Mouse (Mus musculus): ENCODE measurements around the gene Isyna1. TPM values are rescaled to one million over a fixed set of nuclear protein-coding genes. Genes with fewer than 3 reads are reported as not detected.

Gene Isyna1
- total RNA-seq, 2 experiments from 2014 or later, result 41.4 to 46.4 TPM

DNA sequence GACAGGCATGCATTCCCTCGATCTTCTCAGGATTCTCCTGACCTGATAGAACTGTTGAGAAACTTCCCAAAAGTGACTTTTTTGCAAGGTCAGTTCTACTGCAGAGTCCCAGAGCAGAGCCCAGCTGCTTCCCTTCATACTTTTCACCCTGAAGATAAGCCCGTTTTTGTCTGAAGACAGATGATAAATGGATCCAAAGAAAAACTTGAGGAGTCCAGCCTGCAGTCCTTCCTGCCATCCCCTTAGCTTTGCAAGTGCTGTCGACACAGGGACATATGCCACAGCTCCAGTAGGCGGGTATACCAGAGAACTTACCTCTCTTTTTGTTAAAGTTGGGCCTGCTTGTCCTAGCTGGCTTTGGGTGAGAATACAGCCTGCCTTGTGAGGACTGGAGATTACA, 32.8 kb upstream of the Isyna1 start:
- H3K4me3 ChIP-seq, result no peak overlapping the region
- H3K27ac ChIP-seq, result peak overlapping the region; percentile 80
- DNase-seq (ENCODE audit: low spot score in 2 of 2), result no peak
- TF ChIP-seq CTCF (conservative IDR thresholded peaks at IDR 0.05), result no peak

GRCm38 (mm10) chr8:70561809-70562535, 32.2 kb upstream of the Isyna1 start:
- peak overlapping the region; percentile 80 for H3K27ac ChIP-seq
- no peak for DNase-seq (ENCODE audit: low spot score in 2 of 2)
- no peak for TF ChIP-seq CTCF (conservative IDR thresholded peaks at IDR 0.05)
- no peak overlapping the region for H3K4me3 ChIP-seq

GRCm38 (mm10) chr8:70562802-70563201, 31.4 kb upstream of the Isyna1 start:
- TF ChIP-seq CTCF (conservative IDR thresholded peaks at IDR 0.05), result no peak
- H3K27ac ChIP-seq, result peak overlapping the region; percentile 80
- no peak for DNase-seq (ENCODE audit: low spot score in 2 of 2)
- no peak overlapping the region for H3K4me3 ChIP-seq

- 0 out of 2 replicates have a peak overlapping the region, but pooled peaks have one; percentile 25 for H3K27ac ChIP-seq
- DNase-seq (ENCODE audit: low spot score in 2 of 2), result no peak
- no peak for TF ChIP-seq CTCF (conservative IDR thresholded peaks at IDR 0.05)
- no peak overlapping the region for H3K4me3 ChIP-seq
Observed at GRCm38 (mm10) chr8:70563763-70564387, 30.3 kb upstream of the Isyna1 start.

DNA sequence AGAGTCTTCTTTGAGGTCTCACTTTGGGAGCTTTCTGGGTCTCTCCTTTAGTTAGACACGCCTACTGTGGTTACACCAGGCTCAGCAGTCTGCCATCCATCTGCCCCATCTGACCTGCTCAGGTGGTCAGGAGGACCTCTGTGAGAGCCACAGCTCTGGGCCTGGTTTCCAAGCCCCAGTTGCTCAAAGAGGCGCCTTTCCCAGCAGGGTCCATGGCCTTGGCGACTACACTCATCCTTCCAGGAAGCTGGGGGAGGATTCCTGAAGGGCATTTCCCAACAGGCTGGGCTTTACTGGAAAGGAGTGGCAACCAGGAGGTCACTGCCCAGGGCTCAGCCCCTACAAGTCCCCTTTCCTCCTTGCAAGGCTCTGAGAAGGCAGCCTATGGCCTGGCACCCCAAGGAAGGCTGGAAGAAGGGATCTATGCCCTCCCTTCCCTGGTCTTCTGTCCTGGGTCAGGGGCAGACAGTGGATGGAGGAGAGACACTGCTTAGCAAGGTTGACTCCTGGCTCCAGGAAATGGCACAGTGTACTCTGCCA, 29.4 kb upstream of the Isyna1 start:
- H3K27ac ChIP-seq, result peak overlapping the region; percentile 25; the same call in 1 of the 2 replicates
- DNase-seq (ENCODE audit: low spot score in 2 of 2), result no peak
- no peak for TF ChIP-seq CTCF (conservative IDR thresholded peaks at IDR 0.05)
- H3K4me3 ChIP-seq, result no peak overlapping the region

GRCm38 (mm10) chr8:70565561-70565960, 28.6 kb upstream of the Isyna1 start:
- no peak for DNase-seq (ENCODE audit: low spot score in 2 of 2)
- Histone ChIP-seq H3K27ac (peak overlapping the region; percentile 25; the same call in 1 of the 2 replicates), H3K4me3 (no peak overlapping the region)
- no peak for TF ChIP-seq CTCF (conservative IDR thresholded peaks at IDR 0.05)

DNA sequence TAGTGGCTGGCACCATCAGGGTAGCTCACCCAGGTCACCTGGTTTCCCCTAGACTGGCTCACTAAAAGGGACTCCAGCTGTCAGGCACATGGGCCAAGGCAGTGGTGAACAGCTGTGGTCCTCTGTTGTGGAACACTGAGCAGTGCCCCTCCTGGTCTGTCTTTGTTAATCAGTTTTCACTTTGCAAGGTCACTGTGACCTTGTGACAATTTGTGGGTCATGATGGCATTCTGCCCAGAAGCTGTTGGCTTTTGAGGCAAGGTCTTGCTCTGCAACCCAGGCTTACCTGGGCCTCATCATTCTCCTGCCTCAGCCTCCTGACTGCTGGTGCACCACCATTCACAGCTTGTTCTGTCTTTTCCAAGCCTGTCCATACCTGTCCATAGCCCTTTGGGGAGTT, 23.8 kb upstream of the Isyna1 start:
- Histone ChIP-seq H3K27ac (peak overlapping the region; percentile 53), H3K4me3 (no peak overlapping the region)
- no peak for TF ChIP-seq CTCF (conservative IDR thresholded peaks at IDR 0.05)
- DNase-seq (ENCODE audit: low spot score in 2 of 2), result no peak

DNA sequence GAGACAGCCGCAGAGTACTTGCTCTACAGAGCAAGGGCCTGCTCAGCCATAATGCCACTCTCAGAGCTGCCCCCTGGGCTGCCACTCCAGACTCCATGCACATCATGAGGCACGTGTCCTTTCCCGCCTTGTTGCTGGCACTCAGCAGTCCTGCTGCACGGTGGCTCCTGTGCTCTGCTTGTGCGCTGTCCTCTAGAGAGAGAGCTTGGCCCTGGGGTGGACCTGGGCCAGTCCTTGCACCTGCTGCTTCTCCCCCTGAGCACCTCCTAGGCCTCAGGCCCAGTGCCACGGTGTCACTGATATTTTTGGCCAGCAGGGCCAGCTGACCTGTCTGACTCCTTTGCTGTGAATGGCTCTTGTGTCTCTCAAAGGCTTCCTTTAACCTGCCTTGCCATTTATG, 23.2 kb upstream of the Isyna1 start:
- peak overlapping the region; percentile 53; the same call in 1 of the 2 replicates for H3K27ac ChIP-seq
- TF ChIP-seq CTCF (conservative IDR thresholded peaks at IDR 0.05), result no peak
- no peak for DNase-seq (ENCODE audit: low spot score in 2 of 2)
- no peak overlapping the region for H3K4me3 ChIP-seq

DNA sequence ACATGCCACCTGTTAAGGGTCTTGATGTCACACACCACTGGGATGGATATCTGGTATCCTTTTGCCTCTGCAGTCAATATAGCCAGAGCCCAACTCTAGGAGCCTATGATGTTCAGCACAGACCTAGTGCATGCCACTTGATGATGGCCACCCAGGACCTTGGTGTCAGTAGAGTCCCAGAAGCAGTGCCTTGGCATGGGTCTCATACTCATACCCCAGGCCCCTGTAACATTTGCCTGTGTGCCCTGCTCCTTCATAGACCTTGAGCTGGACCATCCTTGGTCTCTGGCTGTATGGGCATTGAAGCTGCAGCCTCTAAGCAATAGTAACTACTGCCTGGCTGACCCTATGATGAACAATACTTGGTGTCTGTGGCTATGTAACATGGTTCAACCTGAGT, 19.9 kb upstream of the Isyna1 start:
- DNase-seq (ENCODE audit: low spot score in 2 of 2), result no peak
- H3K27ac ChIP-seq, result peak overlapping the region; percentile 63
- TF ChIP-seq CTCF (conservative IDR thresholded peaks at IDR 0.05), result no peak
- no peak overlapping the region for H3K4me3 ChIP-seq

DNA sequence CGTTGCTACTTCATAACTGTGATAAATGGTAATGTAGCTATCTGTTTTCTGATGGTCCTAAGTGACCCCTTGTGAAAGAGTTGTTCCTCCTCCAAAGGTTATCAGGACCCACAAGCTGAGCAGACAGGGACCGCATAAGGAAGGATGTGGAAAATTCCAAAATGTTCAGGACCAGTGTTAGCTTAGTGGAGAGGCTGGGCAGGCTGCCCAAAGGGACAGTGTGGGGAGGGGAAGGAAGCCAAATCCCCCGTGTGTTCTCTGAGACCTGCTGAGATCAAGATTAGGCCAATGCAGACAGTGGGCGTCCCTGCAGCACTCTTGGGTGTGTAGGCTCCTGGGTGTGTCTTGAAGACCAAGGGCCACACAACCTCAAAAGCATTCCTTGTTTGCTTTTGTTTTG, 19.3 kb upstream of the Isyna1 start:
- H3K27ac ChIP-seq, result peak overlapping the region; percentile 63
- no peak overlapping the region for H3K4me3 ChIP-seq
- TF ChIP-seq CTCF (conservative IDR thresholded peaks at IDR 0.05), result no peak
- DNase-seq (ENCODE audit: low spot score in 2 of 2), result no peak

DNA sequence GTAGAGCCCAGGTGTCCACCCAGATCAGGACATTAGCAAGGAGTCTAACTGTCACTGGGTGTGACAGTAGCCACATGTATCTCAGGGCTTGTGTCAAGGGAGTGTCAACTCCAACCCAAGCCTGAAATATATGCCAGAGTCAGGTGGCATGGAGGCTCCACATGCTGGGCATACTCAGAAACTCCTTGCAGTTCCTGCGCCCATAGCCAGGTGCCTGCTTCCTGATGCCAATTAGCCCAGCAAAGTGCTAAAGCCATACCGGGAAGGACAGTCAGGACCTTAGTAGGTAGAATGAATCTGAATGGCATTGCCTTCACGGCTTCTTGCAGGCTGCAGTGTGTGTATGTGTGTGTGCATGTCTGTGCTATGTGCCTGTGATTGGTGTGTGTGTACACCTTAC, 17.0 kb upstream of the Isyna1 start:
- Histone ChIP-seq H3K4me3 (no peak overlapping the region), H3K27ac (no peak overlapping the region)
- DNase-seq (ENCODE audit: low spot score in 2 of 2), result no peak
- TF ChIP-seq CTCF (conservative IDR thresholded peaks at IDR 0.05), result no peak

- Histone ChIP-seq H3K4me3 (no peak overlapping the region), H3K27ac (peak overlapping the region; percentile 86)
- peak in 1 of 2 experiments; percentile 54 for DNase-seq (ENCODE audit: low spot score in 2 of 2)
- no peak for TF ChIP-seq CTCF (conservative IDR thresholded peaks at IDR 0.05)
Observed at GRCm38 (mm10) chr8:70583476-70584387, 10.4 kb upstream of the Isyna1 start.
